Mouse (Mus musculus) lung, adult 2 months (tissue): ENCODE measurements around the gene 1600012H06Rik.

Source experiments
- CTCF ChIP-seq: fragments of 200-500 bp; IDR thresholded peaks from 2 replicates; pipeline ENCODE4 v1.5.1; 2011; ENCODE audit warnings: mild to moderate bottlenecking, low read length, control low read depth; ENCODE audit not compliant: insufficient read depth
- POLR2A ChIP-seq: fragments of 200-500 bp; IDR thresholded peaks from 2 replicates; pipeline ENCODE4 v1.6.1; 2011; ENCODE audit warnings: low read depth, mild to moderate bottlenecking, control low read depth, low read length, borderline replicate concordance; ENCODE audit errors: extremely low read depth

- no peak for TF ChIP-seq CTCF
- TF ChIP-seq POLR2A, result no peak
Observed at GRCm38 (mm10) chr17:14917866-14918265, 25.1 kb upstream of the 1600012H06Rik start.
